Mouse (Mus musculus) skeletal muscle tissue, adult 2 months (tissue): ENCODE measurements around the gene 2310030G06Rik.

Source experiments
- DNase-seq: peaks from one replicate; pipeline ENCODE4 v3.0.0-alpha.2; 2012; ENCODE audit warnings: low read depth, low spot score

The 2310030G06Rik gene

GRCm38 (mm10) chr9:50700921-50701691, 45.2 kb downstream of the 2310030G06Rik start:
- DNase-seq: peak; percentile 70

GRCm38 (mm10) chr9:50698418-50699409, 47.6 kb downstream of the 2310030G06Rik start:
- peak; percentile 19 for DNase-seq

GRCm38 (mm10) chr9:50697706-50698041, 48.7 kb downstream of the 2310030G06Rik start:
- peak; percentile 71 for DNase-seq

DNA sequence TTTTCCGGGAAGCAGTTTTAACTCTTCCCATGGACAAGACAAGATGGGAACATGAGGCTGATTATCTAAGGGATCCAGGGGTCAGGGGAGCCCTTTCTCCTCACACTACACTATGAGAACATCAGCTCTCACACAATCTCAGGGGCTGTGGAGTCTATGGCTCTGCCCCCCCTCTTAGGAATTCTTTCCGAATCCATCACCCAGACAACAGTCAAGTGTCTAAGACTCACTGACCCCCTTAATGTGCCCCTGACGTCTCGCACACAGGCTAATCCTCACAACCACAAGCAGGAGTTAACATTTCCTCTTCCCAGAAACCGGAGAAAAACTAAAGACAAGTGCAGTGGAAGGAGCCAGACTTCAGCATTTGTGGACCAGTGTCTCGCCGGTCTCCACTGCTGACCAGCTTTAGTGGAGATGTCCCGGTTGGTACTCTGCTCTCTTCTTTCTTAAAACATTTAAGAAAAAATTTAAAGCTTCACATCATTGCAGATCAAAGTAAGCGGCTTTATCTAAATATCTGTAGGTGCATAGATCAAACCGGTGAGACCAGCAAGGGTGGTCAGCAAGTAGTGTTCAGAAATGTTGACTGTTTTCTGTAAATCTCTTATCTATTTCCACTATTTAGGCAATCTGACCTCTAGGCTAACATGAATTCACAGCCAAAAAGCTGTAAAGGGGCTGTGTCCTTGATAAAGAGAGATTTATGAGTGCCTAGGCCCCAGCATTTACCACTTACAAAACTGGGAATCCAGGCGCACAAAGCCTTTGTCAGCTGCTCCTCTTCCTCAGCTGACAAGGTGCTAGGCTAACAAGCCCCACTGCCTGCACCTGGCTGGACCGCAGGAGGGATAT, 49.3 kb downstream of the 2310030G06Rik start:
- DNase-seq: no peak

DNA sequence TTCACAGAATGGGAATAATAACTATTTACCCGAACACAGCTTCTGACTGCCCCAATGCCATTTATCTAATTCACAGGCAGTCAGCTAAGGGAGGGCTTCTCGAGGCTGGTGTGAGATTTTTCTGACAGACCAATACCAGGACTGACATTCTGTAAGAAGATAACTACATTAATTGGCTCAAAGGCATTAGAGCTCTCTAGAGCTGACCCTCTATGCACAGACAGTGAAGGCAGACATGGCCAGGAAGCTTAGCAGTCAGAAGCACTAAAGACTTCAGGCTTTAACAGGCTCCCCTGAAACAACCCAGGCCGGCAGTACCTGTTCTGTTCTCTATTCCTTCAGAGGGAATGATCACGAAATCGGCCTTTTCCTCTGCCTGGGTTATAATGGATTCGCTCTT, 51.2 kb downstream of the 2310030G06Rik start:
- no peak for DNase-seq

DNA sequence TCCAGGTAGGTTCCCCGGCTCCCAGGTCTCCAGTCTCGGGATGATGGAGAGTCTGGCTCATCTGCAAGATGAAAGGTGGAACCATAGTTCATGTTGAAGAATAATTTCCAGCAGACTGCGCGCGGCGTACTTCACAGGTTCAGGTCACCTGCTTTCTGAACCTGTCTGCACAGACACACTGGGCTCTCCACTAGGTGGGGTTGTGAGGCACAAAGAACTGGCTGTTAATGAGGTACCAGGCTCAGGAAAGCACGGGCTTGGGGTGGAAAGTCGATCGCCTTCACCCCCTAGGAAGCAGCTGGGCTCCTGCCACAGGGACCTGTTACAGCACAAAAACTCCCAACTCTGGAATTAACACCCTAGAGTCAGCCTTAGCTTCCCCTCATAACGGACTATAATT, 52.7 kb downstream of the 2310030G06Rik start:
- DNase-seq: peak; percentile 24

DNA sequence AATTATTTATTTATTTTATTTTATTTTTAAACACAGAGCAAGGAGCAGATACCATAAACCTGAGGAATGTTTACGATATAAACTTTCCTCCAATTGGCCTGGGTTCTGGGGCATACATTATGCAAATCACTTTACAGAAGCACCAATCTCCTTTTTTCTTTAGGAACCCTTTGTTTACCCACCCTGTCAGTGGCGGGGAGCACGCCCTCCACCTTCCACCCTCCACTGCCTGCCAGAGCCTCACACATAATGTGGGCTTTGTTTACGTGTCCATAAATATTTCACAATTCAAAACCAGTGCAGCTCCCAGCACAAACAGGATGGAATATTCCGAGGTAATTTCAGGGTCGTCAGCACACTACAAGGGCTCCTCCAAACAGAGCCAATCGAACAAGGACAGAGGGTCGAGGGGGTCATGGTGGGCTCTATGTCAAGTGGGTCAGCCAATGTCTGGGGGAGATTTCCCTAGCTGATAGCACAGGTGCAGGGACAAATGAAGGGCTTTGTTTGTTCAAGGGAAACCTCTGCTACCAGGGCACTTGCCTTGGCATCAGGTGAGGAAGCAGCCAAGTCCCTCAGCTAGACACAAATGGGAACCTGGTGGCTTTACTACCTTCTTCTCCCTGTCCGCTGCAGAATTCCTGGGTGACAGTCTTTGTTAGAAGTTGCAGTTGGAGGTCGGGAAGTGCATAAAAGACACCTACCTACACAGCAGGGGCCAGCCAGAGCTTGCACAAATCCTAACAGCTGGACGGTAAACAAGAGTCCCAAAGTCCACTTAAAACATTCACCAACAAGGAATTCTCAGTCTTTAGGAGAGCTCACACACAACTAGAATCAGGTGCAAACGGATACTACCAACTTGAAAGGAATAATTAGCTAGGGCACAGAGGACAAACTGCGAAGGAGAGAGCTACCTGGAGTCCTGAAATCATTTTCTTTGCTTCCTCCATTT, 53.4 kb downstream of the 2310030G06Rik start:
- no peak for DNase-seq
